Mouse (Mus musculus): ENCODE measurements around the gene Cdnf. TPM values are rescaled to one million over a fixed set of nuclear protein-coding genes. Genes with fewer than 3 reads are reported as not detected.

Cdnf gene
- polyA plus RNA-seq (2014; fragmentation: Illumina TruSeq; extraction: RNeasy Lipid Tissue Mini Kit (QIAGEN cat#74804); ENCODE audit: low read depth, low replicate concordance): 25.5 TPM

DNA sequence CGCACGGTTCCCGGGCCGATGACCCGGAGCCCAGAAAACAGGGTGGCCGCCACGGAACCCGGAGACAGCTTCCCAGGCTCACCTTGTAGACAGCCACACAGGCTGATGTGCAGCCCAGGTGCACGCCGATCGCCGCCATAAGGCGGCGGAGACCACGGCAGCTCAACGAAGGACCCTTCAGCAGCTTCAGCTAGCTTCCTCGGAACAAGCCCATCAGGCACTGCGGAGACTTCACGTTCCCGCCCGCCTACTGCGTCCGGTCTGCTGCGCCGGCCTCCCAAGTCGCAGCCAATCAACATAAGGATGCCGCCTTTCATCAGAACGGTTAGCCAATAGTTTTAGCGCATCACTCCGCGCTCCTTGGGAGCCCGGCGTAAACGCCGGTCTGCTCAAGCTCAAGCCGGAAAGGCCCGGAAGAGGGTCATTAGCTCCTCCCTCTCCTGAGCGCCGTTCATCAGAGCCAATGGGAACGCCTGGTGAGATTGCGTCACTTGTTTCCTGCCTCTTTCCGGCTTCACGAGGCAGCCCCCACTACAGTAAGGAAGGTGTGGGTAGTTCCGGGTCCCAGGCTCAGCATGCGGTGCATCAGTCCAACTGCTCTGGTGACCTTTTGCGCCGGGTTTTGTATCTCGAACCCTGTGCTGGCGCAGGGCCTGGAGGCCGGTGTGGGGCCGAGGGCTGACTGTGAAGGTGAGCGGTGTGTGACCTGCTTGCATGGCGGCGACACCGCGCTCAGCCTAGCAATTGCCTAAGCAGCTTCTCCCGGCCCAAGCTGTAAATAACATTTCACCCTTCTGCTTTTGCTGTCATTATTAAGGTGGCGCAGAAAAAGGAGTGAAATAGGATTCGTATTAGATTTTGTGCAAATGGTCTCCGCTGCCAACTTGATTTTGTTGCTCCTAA, at the start of gene Cdnf, which contains the start of the genes Gm45902 and Hspa14:
TSS of gene Cdnf (plus strand) at position 479 of the 903 bp plus-strand sequence.
TSS of gene Gm45902 (minus strand) at position 239 of the 903 bp plus-strand sequence.
TSS of gene Hspa14 (minus strand) at position 263 of the 903 bp plus-strand sequence.

DNA sequence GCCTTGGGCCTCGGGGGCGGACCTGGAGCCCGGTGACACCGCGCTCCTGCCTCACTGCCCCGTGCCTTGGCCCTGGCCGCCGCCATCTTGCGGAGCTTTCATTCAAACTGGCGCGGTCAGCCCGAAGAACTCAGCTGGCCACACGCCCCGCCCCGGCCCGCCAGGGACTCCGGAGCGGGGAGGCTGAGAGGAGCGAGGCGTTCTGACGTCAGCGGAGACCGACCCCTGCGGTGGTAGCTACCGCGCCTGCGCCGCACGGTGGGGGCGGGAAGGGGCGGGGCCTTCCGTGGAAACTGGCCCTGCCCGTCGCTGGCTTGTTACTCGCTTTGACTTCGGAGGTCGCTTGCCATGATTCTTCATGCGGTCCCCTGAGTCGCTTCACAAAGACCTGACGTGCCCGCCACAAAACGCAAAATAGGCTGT, 38.0 kb upstream of the Cdnf start, which contains the start of gene Suv39h2:
TSS of gene Suv39h2 (minus strand) at position 171 of the 423 bp plus-strand sequence.

DNA sequence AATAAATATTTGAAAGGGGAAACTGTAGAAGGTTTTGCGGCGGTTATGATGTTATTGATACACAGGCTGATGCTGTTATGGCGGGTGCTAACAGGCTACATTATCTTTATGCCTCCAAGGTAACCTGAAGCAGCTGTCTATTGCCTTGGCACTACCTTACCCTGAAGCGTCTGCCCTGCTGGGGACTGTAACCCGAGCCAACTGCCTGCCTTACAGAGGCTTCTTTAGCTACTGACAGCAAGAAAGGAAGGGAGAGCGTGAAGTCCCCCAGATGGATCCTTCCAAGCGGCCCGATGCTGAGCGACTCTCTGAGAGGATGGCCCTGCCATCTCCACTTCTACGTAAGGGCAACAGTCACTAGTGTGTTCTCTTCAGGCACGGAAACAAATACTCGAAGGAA, 57.4 kb downstream of the Cdnf start, which contains the start of gene Fam107b:
TSS of gene Fam107b (plus strand) at position 303 of the 400 bp plus-strand sequence.

Other genes with a start within 250 kb of the Cdnf start
- gene Nmt2, start 228.8 kb upstream of the Cdnf start, polyA plus RNA-seq (2014; fragmentation: Illumina TruSeq; extraction: RNeasy Lipid Tissue Mini Kit (QIAGEN cat#74804); ENCODE audit: low read depth, low replicate concordance): 7.6 TPM
- gene Rpp38, start 180.4 kb upstream of the Cdnf start, polyA plus RNA-seq (2014; fragmentation: Illumina TruSeq; extraction: RNeasy Lipid Tissue Mini Kit (QIAGEN cat#74804); ENCODE audit: low read depth, low replicate concordance): 6.9 TPM
- gene Acbd7, start 176.9 kb upstream of the Cdnf start, polyA plus RNA-seq (2014; fragmentation: Illumina TruSeq; extraction: RNeasy Lipid Tissue Mini Kit (QIAGEN cat#74804); ENCODE audit: low read depth, low replicate concordance): 1.2 TPM
- not detected for gene Olah, start 115.8 kb upstream of the Cdnf start, polyA plus RNA-seq (2014; fragmentation: Illumina TruSeq; extraction: RNeasy Lipid Tissue Mini Kit (QIAGEN cat#74804); ENCODE audit: low read depth, low replicate concordance)
- gene Meig1, start 90.4 kb upstream of the Cdnf start, polyA plus RNA-seq (2014; fragmentation: Illumina TruSeq; extraction: RNeasy Lipid Tissue Mini Kit (QIAGEN cat#74804); ENCODE audit: low read depth, low replicate concordance): 3.0 TPM
- gene Dclre1c, start 88.9 kb upstream of the Cdnf start, polyA plus RNA-seq (2014; fragmentation: Illumina TruSeq; extraction: RNeasy Lipid Tissue Mini Kit (QIAGEN cat#74804); ENCODE audit: low read depth, low replicate concordance): 3.7 TPM
- gene Suv39h2, start 38.0 kb upstream of the Cdnf start, polyA plus RNA-seq (2014; fragmentation: Illumina TruSeq; extraction: RNeasy Lipid Tissue Mini Kit (QIAGEN cat#74804); ENCODE audit: low read depth, low replicate concordance): 1.5 TPM
- gene Gm45902, start 240 bp upstream of the Cdnf start, polyA plus RNA-seq (2014; fragmentation: Illumina TruSeq; extraction: RNeasy Lipid Tissue Mini Kit (QIAGEN cat#74804); ENCODE audit: low read depth, low replicate concordance): 0.99 TPM
- gene Hspa14, start 216 bp upstream of the Cdnf start, polyA plus RNA-seq (2014; fragmentation: Illumina TruSeq; extraction: RNeasy Lipid Tissue Mini Kit (QIAGEN cat#74804); ENCODE audit: low read depth, low replicate concordance): 28.4 TPM
- 4.8 TPM for gene Fam107b, start 57.5 kb downstream of the Cdnf start, polyA plus RNA-seq (2014; fragmentation: Illumina TruSeq; extraction: RNeasy Lipid Tissue Mini Kit (QIAGEN cat#74804); ENCODE audit: low read depth, low replicate concordance)

Measured in heart, adult 10 weeks (tissue).